Mouse (Mus musculus) mammary gland, adult 2 months (tissue): Measurements from ENCODE around the gene Arhgef3. TPM values are rescaled to one million over a fixed set of nuclear protein-coding genes. Genes with fewer than 3 reads are reported as not detected.

Experiments
- polyA plus RNA-seq: library from polyadenylated mRNA; depleted of rRNA; stranded (reverse); fragments of >200 nt; gene quantifications from 2 replicates; pipeline ENCODE4 v1.2.3, GENCODE M21; 2012; ENCODE audit warnings: low replicate concordance; rRNA removed

The Arhgef3 gene
- polyA plus RNA-seq: 18.1 and 23.6 TPM in 2 replicates

GRCm38 (mm10) chr14:27114362-27115274, at the start of gene Arhgef3:
Gene Arhgef3, plus strand, starts transcription at chr14:27114899.

DNA sequence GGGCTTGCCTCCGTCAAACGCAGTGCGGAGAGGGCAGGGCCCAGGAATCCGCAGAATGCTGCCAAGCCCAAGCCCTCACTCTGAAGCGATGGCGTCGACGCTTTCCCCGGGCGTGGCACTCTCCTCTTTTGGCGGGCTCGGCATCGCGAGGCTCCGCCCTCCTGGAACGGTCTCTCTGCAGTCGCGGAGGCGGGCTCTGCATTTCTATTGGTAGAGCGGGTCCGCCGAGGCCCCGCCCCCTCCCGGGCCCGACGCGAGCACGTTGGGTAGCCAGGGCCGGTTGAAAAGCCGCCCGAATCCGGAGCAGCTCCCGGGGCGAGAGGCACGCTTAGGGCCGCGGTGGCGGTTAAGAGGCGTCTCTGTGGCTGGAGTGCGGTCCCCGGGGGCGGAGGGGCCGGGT, 313.9 kb downstream of the Arhgef3 start, which contains the start of gene Fam208a:
Gene Fam208a, plus strand, starts transcription at position 262 of the 400 bp plus-strand sequence.

Other genes starting within 250 kb of the Arhgef3 start
- gene Asb14, start 220.3 kb upstream of the Arhgef3 start, polyA plus RNA-seq: 18.9 TPM in 1 of 2 replicates, not detected in the other
- 3.3 and 7.2 TPM in 2 replicates for gene Appl1, start 143.7 kb upstream of the Arhgef3 start, polyA plus RNA-seq
- gene Hesx1, start 120.5 kb upstream of the Arhgef3 start, polyA plus RNA-seq: 0.23 TPM in 1 of 2 replicates, not detected in the other
- gene Il17rd, start 76.0 kb upstream of the Arhgef3 start, polyA plus RNA-seq: 3.4 and 4.9 TPM in 2 replicates